9 mouse cellular contexts compared by ENCODE assay signal in the genomic region with DNA sequence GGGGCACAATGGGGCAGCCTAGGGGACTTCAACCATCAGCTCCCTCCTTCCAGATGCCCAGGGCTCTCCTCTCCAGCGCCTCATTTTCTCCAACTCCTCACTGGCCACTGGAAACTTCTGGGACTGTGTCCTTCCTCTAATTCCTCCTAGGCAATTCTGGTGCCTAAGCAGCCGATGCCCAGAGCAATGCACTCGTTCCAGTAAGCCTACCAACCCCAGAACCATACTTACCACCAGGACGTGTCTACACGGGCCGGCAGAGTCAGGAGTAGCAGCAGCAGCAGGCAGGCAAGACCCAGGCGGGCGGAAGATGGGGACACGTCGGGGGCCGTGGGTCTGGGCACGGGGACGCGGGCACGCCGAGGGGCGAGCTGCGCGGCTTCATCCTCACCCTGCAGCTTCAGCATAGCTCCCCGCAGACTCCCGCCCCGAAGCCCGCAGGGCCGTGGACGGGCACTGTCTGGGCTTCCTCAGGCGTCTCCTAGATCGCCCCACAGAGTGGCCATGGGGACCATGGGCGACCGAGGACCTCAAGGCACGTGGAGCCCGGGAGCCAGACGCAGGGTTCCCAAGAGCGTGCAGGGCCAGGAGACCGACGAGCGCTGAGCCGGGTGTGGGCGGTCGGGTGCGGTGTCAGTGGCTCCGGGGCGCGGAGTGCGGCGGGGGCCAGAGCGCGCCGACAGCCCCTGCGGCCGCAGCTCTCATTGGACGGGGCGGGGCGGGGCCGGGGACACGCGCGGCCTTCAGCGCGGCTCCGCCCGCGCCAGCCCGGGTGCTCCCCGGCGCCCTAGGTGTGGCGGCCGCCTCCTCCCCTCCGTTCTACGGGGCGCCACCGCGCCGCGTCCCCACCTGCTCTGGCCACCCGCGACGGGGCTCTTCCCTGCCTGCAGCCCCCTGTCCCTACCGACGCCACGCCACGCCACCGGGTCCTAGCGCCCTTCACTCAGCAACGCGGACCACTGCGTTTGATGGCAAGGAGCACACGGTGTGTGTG. TPM values are rescaled to one million over a fixed set of nuclear protein-coding genes. Genes with fewer than 3 reads are reported as not detected.
DNase-seq lines count a peak whose midpoint lies in the region; ATAC-seq and TF ChIP-seq lines count a peak whose summit lies in the region.
"Had no signal": no experiment of that assay in that cellular context is flagged by ENCODE, and none has a peak within 500 bp of the region (broad histone marks: within the 10 kb centered on the region; RNA-seq: fewer than 3 reads in every experiment).

A gene (minus strand): TSS at position 856 of the 994 bp plus-strand sequence.

- H3K9ac ChIP-seq in heart, embryonic 11.5 days (ENCODE audit: low read depth, low read length) = peak within 1 kb of the TSS; percentile 67
- peak within 1 kb of the TSS; percentile 44 for H3K9ac ChIP-seq in midbrain, postnatal 0 days (replicated peaks; ENCODE audit: low read length, poor library complexity, severe bottlenecking)

- TF ChIP-seq POLR2A in kidney, adult 2 months (IDR thresholded peaks at IDR 0.05; ENCODE audit: low read depth, low read length) = no peak

- no peak for TF ChIP-seq CTCF in kidney, adult 2 months (conservative IDR thresholded peaks at IDR 0.05; ENCODE audit: insufficient read depth, insufficient read length, low read depth, low read length)
- no peak for TF ChIP-seq CTCF in midbrain, postnatal 0 days (IDR thresholded peaks at IDR 0.05)

- 0 out of 2 replicates have a peak, but pooled peaks have one; percentile 19 for ATAC-seq in heart, embryonic 11.5 days (replicated peaks; ENCODE audit: insufficient number of reproducible peaks, low FRiP score, low TSS enrichment)
- ATAC-seq in midbrain, postnatal 0 days (ENCODE audit: low FRiP score) = peak; percentile 62
- no peak for ATAC-seq in erythroblast, adult 5-6 weeks (replicated peaks; ENCODE audit: low FRiP score, poor library complexity, severe bottlenecking)

- no peaks in the 10 kb centered on the region for H3K9me3 ChIP-seq in heart, embryonic 11.5 days (replicated peaks; ENCODE audit: control insufficient read depth, low read length)
- no peaks in the 10 kb centered on the region for H3K9me3 ChIP-seq in midbrain, postnatal 0 days (ENCODE audit: low read length)

- H3K4me1 ChIP-seq in kidney, adult 2 months (ENCODE audit: control insufficient read depth, insufficient read depth, low read length) = no peaks in the 10 kb centered on the region
- peaks cover 25% of the 10 kb centered on the region for H3K4me1 ChIP-seq in heart, embryonic 11.5 days (ENCODE audit: control insufficient read depth, insufficient read depth, low read length)
- 0 out of 2 replicates have a peak, but pooled peaks cover 3% of the 10 kb centered on the region for H3K4me1 ChIP-seq in midbrain, postnatal 0 days (ENCODE audit: insufficient read depth, low read length)

- peaks cover 3% of the 10 kb centered on the region; the same call in 1 of the 2 replicates for H3K27me3 ChIP-seq in kidney, adult 2 months (replicated peaks; ENCODE audit: control insufficient read depth, insufficient read depth, low read length)
- peaks cover 49% of the 10 kb centered on the region for H3K27me3 ChIP-seq in heart, embryonic 11.5 days (ENCODE audit: control insufficient read depth, insufficient read depth, low read length)
- H3K27me3 ChIP-seq in midbrain, postnatal 0 days (ENCODE audit: insufficient read depth, low read length) = peaks cover 37% of the 10 kb centered on the region

- WGBS in kidney, adult 2 months = 2% methylated on average over 84 of the region's 87 CpGs
- 2% methylated on average over 68 of the region's 87 CpGs for WGBS in heart, embryonic 11.5 days (ENCODE audit: insufficient replicate concordance)
- WGBS in midbrain, postnatal 0 days = under 1% methylated on average over 65 of the region's 87 CpGs

- H3K36me3 ChIP-seq in kidney, adult 2 months (ENCODE audit: control insufficient read depth, insufficient read depth, low read length) = no peaks in the 10 kb centered on the region
- no peaks in the 10 kb centered on the region for H3K36me3 ChIP-seq in heart, embryonic 11.5 days (ENCODE audit: control insufficient read depth, insufficient read depth, low read length)
- no peaks in the 10 kb centered on the region for H3K36me3 ChIP-seq in midbrain, postnatal 0 days (ENCODE audit: insufficient read depth, low read length)

- H3K27ac ChIP-seq in kidney, adult 2 months (ENCODE audit: insufficient read depth, low read depth, low read length) = no peak within 1 kb of the TSS
- H3K27ac ChIP-seq in heart, embryonic 11.5 days (ENCODE audit: low read depth, low read length) = no peak within 1 kb of the TSS
- H3K27ac ChIP-seq in midbrain, postnatal 0 days (ENCODE audit: low read depth, low read length) = no peak within 1 kb of the TSS

- DNase-seq in kidney, adult 2 months = no peak
- no peak for DNase-seq in kidney, adult 8-10 months
- no peak for DNase-seq in adrenal gland, adult 8-10 months
- DNase-seq in kidney, postnatal 25 days = peak; percentile 16 to 53
- no peak for DNase-seq in midbrain, postnatal 0 days (ENCODE audit: low spot score)
- no peak for DNase-seq in urinary bladder, postnatal 4 days (ENCODE audit: low spot score in 2 of 2)

- peak within 1 kb of the TSS; percentile 91 for H3K4me2 ChIP-seq in heart, embryonic 11.5 days
- peak within 1 kb of the TSS; percentile 57 for H3K4me2 ChIP-seq in midbrain, postnatal 0 days (ENCODE audit: low read depth, low read length, poor library complexity, severe bottlenecking)

- peak within 1 kb of the TSS; percentile 40 for H3K4me3 ChIP-seq in kidney, adult 2 months (ENCODE audit: insufficient read depth, low read depth, low read length)
- H3K4me3 ChIP-seq in heart, embryonic 11.5 days (ENCODE audit: low read depth, low read length) = peak within 1 kb of the TSS; percentile 58
- H3K4me3 ChIP-seq in midbrain, postnatal 0 days (ENCODE audit: low read depth, low read length) = peak within 1 kb of the TSS; percentile 51

RNA-seq across cellular contexts. Expression of the gene that starts here (rescaled TPM):
- polyA plus RNA-seq in kidney, adult 2 months (2012; rRNA removed) = 0.97 and 1.2 TPM in 2 replicates
- total RNA-seq in adrenal gland, adult 8-10 months (2022) = 10 to 100 TPM; 21.8 to 30.9 (median 26.2) TPM
- 1.7 and 1.9 TPM in 2 replicates for polyA plus RNA-seq in heart, embryonic 11.5 days (2014; fragmentation: Nextera tagmentation; extraction: Ambion mirVana)
- 2.2 and 3.2 TPM in 2 replicates for total RNA-seq in midbrain, postnatal 0 days (2014; rRNA removed)
- 0.54 and 0.66 TPM in 2 replicates for polyA plus RNA-seq in midbrain, postnatal 0 days (2015; fragmentation: Nextera tagmentation; extraction: Ambion mirVana)
- total RNA-seq in erythroblast, adult 5-6 weeks (2015; ENCODE audit: low replicate concordance) = not detected in 2 replicates
- total RNA-seq in erythroblast, adult 5-6 weeks (2017; ENCODE audit: low replicate concordance) = not detected in 2 replicates
- total RNA-seq: neutrophil, adult 5-6 weeks had no signal

Comparison
In these comparisons a context has a peak if more than half of its experiments do, and no peak if none do; other contexts are left out.
1. DNase-seq: peak in kidney, postnatal 25 days (2 of 2); none in kidney, adult 2 months (single experiment), kidney, adult 8-10 months (0 of 2), adrenal gland, adult 8-10 months (single experiment), midbrain, postnatal 0 days (single experiment) and urinary bladder, postnatal 4 days (0 of 2).
2. Peak in every context shown above with its lines, with median percentiles within 50 percentile points of each other: H3K4me3 ChIP-seq.